Mouse (Mus musculus): ENCODE data around the gene Fgfr2.

Fgfr2 gene

GRCm38 (mm10) chr7:131264251-131264650 is 1858.9 kb downstream of the Fgfr2 start:
- DNase-seq (ENCODE audit: low read depth, low spot score) = no peak

- DNase-seq (ENCODE audit: low read depth, low spot score) = no peak
Measured at GRCm38 (mm10) chr7:131260946-131261345, 1862.2 kb downstream of the Fgfr2 start.

GRCm38 (mm10) chr7:131257309-131257708 is 1865.8 kb downstream of the Fgfr2 start:
- peak; percentile 7 for DNase-seq (ENCODE audit: low read depth, low spot score)

GRCm38 (mm10) chr7:131256841-131257240 is 1866.3 kb downstream of the Fgfr2 start:
- no peak for DNase-seq (ENCODE audit: low read depth, low spot score)

DNA sequence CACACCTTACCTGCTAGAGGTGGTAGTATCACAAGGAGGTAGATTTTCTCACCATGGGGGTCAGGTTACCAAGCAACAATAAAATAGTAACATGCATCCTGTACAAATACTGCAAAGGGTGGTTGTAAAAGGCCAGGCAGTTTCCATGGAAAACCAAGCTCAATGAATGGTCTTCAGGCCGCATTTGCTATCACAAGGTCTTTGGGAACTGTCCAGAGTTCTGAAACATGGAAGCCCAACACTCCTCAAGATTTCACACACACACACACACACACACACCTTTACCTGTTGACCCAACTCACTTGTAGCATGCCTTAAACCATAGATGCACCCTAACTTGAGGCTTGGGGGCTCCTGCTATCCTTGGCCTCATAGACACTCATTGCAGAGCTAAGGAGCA is 1878.2 kb downstream of the Fgfr2 start:
- no peak for DNase-seq (ENCODE audit: low read depth, low spot score)

DNA sequence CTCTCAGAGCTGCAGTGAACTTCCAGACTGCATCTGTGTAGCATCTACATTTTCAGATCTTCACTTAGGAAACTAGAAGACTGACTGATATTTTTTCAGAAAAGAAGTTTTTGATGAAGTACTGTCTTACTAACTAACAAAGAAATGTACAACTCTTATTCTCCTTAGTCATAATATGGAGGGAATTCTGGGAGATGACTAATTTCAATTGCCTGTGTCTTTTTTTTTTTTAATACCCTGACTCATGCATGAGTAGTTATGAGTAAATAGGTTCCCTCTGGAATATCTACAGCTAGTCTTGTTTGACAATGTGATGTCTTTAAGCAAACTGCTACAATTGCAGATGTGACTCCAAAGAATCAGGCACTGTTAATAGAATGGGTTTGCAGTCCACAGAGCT is 1887.1 kb downstream of the Fgfr2 start:
- no peak for DNase-seq (ENCODE audit: low read depth, low spot score)

- DNase-seq (ENCODE audit: low read depth, low spot score) = no peak
Measured at GRCm38 (mm10) chr7:131223086-131223485, 1900.1 kb downstream of the Fgfr2 start.

- DNase-seq (ENCODE audit: low read depth, low spot score) = no peak
Measured at GRCm38 (mm10) chr7:131187996-131188395, 1935.2 kb downstream of the Fgfr2 start.

DNA sequence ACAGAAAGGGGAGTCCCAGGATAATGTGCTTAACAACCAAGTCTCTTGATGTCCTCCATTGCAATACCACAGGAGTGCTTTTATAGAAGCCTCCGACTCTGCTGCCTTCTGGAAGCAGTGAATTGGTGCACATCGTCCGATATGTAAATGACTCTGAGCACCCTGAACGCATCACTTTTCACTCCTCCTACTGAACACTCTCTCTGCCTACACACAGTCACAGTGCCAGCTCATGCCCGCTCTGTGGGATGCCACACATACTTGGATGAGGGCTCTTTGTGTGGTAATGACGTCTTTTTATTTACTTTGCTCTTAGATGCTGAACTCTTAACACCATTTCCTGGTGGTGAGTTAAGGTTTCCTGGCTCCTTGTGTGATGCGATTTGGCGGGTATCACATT is 1936.1 kb downstream of the Fgfr2 start:
- no peak for DNase-seq (ENCODE audit: low read depth, low spot score)

DNA sequence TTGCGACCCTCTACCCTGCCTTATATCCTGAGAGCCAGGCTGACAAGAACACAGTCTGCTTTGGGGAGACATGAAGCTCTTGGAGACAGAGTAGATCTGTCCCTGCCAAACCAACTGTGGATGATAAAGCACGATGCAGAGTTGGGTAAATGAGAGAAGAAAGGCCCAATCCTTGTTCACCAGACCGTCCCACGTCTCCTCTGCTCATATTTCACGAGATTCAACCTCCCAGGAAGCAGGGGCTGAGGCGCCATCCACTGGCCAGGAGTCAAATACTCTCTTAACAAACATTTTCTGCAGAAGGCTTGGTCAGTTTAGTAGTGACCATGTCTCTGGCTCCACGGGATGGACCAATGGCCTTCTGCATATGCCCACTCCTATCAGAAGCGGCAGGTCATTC is 1938.8 kb downstream of the Fgfr2 start:
- no peak for DNase-seq (ENCODE audit: low read depth, low spot score)

- no peak for DNase-seq (ENCODE audit: low read depth, low spot score)
Measured at GRCm38 (mm10) chr7:131182685-131183084, 1940.5 kb downstream of the Fgfr2 start.

DNA sequence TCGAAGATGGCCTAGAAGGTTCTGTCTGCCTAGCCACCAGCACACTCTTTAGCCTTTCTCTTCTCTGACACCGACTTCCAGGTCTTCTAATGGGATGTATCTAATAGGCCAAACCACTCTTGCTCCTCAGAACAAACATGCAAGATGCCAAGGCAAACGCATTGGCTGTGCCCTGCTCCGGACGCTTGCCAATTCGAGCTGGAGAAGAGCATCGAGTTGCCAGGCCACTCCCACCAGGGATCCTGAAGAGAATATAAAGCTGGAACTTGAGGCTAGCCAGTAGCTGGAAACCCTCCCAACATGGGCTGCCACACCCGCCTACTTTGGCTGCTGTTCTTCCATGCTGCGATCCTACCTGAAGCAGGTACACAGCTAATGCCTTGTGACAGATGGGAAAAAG is 1949.0 kb downstream of the Fgfr2 start, which contains the start of gene 5430419D17Rik:
Gene 5430419D17Rik (plus strand): TSS at position 282 of the 400 bp plus-strand sequence.
- DNase-seq (ENCODE audit: low read depth, low spot score) = no peak

DNA sequence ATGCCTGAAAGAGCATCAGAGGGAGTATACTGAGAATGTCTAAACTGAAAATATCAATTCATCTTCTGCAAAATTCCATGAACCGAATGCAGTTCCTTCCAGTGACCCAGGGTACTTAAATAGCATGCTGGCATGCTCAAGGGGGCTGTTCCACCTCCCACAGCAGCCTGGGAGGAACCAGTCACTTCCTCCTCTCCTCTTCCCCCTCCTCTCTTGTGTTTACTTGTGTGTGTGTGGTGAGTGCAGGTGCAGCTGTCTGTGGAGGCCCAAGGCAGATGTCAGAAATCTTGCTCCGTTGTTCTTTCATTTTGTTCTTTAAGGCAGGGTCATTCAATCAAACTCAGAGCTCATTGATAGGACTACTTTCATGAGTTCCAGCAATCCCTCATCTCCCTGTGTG is 1954.1 kb downstream of the Fgfr2 start:
- DNase-seq (ENCODE audit: low read depth, low spot score) = no peak

DNA sequence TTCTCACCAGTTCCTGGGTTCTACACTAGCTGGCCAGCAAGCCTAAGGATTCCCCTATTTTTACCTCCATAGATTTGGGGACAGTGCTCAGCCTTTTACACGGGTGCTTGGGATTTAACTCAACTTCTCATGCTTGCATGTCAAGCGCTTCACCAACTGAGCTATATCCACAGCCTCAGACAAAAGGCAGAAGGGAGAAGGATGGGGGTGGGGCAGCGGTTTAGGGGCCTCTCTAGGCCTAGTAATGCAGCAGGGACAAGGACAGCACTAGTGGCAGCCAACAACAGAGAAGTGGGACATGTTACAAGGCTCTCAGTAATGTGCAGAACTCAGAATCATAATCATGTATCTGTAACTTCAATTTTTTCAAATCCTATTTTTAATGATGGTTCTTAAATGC is 1955.4 kb downstream of the Fgfr2 start:
- no peak for DNase-seq (ENCODE audit: low read depth, low spot score)

DNA sequence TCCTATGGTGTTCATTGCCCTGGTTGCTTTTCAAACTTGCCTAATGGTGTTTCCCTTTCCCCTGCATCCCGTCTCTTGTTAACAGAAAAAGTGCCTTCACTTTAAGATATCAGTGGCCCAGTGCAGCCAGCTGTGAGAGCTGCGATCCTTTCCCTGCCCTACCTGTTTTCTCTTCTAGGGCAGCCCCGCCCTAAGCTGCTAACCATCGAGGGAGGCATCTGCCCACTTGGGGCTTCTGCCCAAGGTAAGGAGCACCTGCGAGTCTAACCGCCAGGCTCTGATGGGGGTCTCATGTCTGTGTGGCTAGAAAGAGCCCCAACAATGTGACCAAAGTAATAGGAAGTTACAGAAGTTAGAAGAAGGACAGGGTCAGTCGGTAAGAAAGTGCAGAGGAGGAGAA is 1960.9 kb downstream of the Fgfr2 start:
- DNase-seq (ENCODE audit: low read depth, low spot score) = no peak

GRCm38 (mm10) chr7:131153044-131153443 is 1970.1 kb downstream of the Fgfr2 start:
- DNase-seq (ENCODE audit: low read depth, low spot score) = no peak

GRCm38 (mm10) chr7:131150179-131150578 is 1973.0 kb downstream of the Fgfr2 start:
- DNase-seq (ENCODE audit: low read depth, low spot score) = no peak

DNA sequence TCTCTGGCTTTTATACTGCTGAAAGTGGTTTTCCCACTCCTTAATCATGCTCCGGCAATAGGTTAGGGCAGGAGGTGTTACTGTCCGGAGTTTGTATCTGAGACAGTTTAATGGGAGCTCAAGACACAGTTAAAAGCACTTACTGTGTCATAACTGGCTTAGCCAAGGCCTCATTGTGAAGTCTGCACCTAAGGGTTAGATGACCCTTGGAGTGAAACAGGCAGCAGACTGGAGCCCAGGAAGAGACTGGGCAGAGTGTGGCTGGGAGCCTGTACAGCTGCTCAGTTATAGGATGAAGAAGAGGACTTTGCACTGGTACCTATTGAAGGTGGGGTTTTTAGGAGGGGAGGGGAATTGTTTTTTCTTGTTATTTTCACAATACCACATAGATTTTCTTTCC is 1976.9 kb downstream of the Fgfr2 start, which contains the start of gene 4933402N03Rik:
Gene 4933402N03Rik (minus strand): TSS at position 101 of the 400 bp plus-strand sequence.
- DNase-seq (ENCODE audit: low read depth, low spot score) = no peak

- no peak for DNase-seq (ENCODE audit: low read depth, low spot score)
Measured at GRCm38 (mm10) chr7:131133181-131133580, 1990.0 kb downstream of the Fgfr2 start.

GRCm38 (mm10) chr7:131130021-131130420 is 1993.1 kb downstream of the Fgfr2 start:
- no peak for DNase-seq (ENCODE audit: low read depth, low spot score)

GRCm38 (mm10) chr7:131122210-131122807 is 2000.8 kb downstream of the Fgfr2 start:
- DNase-seq (ENCODE audit: low read depth, low spot score) = no peak

DNA sequence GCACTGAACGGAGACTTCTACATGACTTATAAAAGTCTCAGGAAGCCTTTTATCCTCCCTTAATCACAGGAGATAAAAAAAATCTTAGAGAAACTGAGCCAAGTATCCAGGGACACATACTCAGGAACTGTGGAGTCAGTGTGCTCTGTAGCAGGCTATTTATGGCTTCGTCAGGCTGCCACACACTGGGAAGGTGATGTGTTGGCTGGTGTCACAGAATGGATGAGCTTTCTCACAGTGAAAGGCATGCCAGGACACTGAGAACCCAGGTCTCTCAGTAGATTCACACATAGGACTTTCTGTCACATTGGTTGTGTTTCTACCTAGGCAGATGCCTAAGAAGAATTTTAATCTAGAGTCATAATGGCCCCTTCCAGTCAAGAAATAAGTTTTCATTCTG is 2008.7 kb downstream of the Fgfr2 start:
- no peak for DNase-seq (ENCODE audit: low read depth, low spot score)

DNA sequence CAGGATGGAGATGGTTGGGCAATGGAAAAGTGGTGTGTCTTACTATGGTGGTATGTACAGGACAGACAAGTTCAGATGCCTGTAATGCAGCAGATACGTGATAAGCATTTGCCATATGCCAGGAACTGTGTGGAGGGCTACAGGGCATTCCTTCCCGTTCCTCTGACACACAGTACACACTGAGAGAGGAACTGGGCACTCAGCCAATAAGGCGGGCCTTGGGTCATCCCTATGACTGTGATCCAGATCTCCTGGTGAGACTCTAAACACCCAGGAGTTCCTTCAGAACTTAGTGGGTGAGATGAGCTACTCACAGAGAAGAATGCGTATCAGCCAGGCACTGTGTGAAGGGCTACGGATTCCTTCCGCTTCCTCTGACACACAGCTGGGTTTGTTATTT is 2009.5 kb downstream of the Fgfr2 start:
- no peak for DNase-seq (ENCODE audit: low read depth, low spot score)

DNA sequence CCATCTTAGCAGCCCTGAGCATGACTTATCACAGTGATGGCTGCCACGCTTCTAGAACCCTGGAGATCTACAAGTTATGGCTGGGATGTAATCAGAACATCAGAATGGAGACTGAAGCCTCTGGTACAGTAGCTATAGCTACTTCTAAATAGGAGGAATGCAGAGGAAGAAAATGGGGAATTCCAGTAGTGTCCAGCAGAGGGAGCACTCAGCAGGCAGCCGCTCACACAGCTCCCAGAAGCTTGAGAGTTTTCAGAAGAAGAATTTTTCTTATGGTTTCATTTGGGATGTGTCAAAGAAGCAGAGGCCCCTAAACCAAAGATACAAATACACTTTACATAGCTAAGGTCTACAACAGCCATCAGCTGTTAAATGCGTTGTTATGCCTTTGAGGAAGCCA is 2010.7 kb downstream of the Fgfr2 start:
- no peak for DNase-seq (ENCODE audit: low read depth, low spot score)
